Mouse (Mus musculus): ENCODE measurements around the gene Gtse1.

DNA sequence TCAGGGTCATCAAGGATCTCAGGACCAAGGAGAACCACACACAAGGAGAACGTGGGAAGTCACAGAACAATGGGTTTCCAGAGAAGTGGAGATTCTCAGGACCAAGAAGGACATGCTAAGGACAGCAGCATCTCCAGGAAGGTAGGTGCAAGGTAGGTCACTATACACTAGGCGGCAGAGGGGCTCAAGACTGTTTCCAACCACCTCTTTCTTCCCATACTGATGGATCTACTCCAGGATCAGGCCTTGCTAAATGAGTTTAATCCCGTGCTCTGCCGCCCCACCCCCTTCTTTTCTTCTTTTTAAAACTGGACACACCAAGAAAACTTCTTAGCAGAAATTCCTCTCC, 37.6 kb upstream of the Gtse1 start:
- TF ChIP-seq CTCF (conservative IDR thresholded peaks at IDR 0.05; ENCODE audit: insufficient read depth, insufficient read length, low read depth, low read length), result no peak
- no peak for TF ChIP-seq POLR2A (IDR thresholded peaks at IDR 0.05; ENCODE audit: low read depth, low read length)

All from kidney, adult 2 months (tissue).